Mouse (Mus musculus): ENCODE measurements around the gene Ifi27l2a. TPM values are rescaled to one million over a fixed set of nuclear protein-coding genes. Genes with fewer than 3 reads are reported as not detected.
"Not testable (repeated sequence)": the region's sequence is repeated elsewhere in the genome, so short reads cannot be mapped to it uniquely, and the experiment has no call there.

Ifi27l2a gene
- polyA plus RNA-seq (2015; fragmentation: Nextera tagmentation; extraction: Ambion mirVana) = 3.7 and 4.7 TPM in 2 replicates

GRCm38 (mm10) chr12:103443524-103443923 is at the start of gene Ifi27l2a:
Ifi27l2a (minus strand) TSS chr12:103443680.
- H3K27ac ChIP-seq = no peak within 1 kb of the TSS
- DNase-seq (no peak), ATAC-seq (ENCODE audit: low read depth) (no peak)
- H3K9me3 ChIP-seq (replicated peaks) = no peaks in the 10 kb centered on the region
- H3K4me2 ChIP-seq = no peak within 1 kb of the TSS
- H3K36me3 ChIP-seq = no peaks in the 10 kb centered on the region
- H3K9ac ChIP-seq = no peak within 1 kb of the TSS
- no peaks in the 10 kb centered on the region for H3K27me3 ChIP-seq
- no peak within 1 kb of the TSS for H3K4me3 ChIP-seq (replicated peaks)
- WGBS (ENCODE audit: insufficient replicate concordance) = 23% methylated on average over 3 of the region's 3 CpGs
- no peaks in the 10 kb centered on the region for H3K4me1 ChIP-seq (replicated peaks)

DNA sequence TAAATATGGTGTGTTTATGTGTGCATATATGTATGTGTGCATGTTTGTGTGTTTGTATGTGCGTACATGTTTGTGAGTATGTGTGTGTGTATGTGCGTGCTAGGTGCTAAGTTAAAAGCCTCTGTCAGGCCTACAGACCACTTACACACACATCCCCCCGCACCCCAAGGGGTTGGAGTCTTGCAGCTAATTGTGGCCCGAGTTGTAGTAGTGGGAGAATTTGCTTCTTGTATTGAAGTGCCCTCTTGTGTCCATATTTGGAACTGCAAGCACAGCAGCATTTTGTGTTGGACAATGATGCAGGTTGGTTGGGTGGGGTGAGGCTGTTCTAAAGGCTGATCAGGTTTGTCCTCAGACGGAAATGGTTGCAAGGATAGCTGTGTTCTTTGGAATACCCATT is 49.3 kb upstream of the Ifi27l2a start:
- no peaks in the 10 kb centered on the region for H3K9me3 ChIP-seq (replicated peaks)
- H3K4me3 ChIP-seq (replicated peaks) = no peak overlapping the region
- no peak overlapping the region for H3K4me2 ChIP-seq
- no peak overlapping the region for H3K9ac ChIP-seq
- H3K27ac ChIP-seq = no peak overlapping the region
- DNase-seq = peak; percentile 31
- H3K4me1 ChIP-seq (replicated peaks) = no peaks in the 10 kb centered on the region
- H3K27me3 ChIP-seq = no peaks in the 10 kb centered on the region
- H3K36me3 ChIP-seq = no peaks in the 10 kb centered on the region
- 29% methylated on average over 5 of the region's 5 CpGs for WGBS (ENCODE audit: insufficient replicate concordance)
- ATAC-seq (ENCODE audit: low read depth) = no peak

DNA sequence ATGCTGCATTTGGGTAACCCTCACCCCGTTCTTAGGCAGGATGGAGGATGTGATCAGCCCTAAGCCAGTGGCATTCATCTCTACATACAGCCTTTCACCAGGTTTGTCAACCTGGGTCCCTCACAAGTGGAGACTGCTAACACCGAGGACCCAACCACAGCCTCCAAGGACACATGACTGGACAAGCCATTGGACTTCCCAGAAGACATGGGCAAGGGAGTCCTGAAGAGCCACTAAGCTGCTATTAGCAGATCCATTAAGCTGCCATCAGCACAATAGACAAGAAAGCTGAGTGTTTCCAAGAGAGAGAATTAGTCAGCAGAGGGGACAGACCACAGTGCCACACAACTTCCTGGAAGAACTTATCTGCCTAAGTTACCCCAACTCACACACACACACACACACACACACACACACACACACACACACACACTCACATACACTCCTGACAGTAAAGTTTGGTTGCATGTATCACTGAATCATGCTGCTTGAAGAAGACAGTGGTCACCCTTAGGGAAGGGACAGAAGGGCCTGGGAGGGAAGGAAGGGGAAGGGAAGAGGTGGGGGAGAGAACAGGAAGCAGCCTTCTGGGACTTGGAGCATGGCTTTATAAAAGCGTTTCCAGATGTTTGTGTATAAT is 47.7 kb upstream of the Ifi27l2a start:
- ATAC-seq (ENCODE audit: low read depth) (no peak), DNase-seq (no peak)
- no peaks in the 10 kb centered on the region for H3K27me3 ChIP-seq
- no peak overlapping the region for H3K27ac ChIP-seq
- no peak overlapping the region for H3K9ac ChIP-seq
- no peak overlapping the region for H3K4me2 ChIP-seq
- no peak overlapping the region for H3K4me3 ChIP-seq (replicated peaks)
- no peaks in the 10 kb centered on the region for H3K36me3 ChIP-seq
- H3K4me1 ChIP-seq (replicated peaks) = no peaks in the 10 kb centered on the region
- 55% methylated on average over 3 of the region's 3 CpGs for WGBS (ENCODE audit: insufficient replicate concordance)
- H3K9me3 ChIP-seq (replicated peaks) = no peaks in the 10 kb centered on the region

DNA sequence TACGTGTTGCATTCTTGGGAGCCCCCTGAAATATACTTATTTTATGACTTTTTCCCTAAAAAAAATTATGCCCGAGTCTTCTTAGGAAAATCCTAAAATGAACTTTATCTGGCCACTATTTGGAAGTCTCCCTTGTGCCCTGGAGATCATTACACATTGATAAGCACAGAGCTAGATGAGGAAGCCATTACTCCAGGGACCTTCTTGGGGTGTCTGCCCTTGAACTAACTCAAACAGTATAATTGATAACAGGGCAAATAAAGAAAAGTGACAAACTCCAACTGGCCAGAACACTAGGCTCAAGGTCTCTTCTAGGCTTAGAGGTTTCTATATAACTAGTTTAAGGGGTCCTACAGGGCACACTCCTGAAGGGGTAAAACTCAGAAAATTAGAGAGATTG is 44.3 kb upstream of the Ifi27l2a start:
- H3K4me3 ChIP-seq (replicated peaks) = no peak overlapping the region
- ATAC-seq (ENCODE audit: low read depth) = no peak
- H3K4me1 ChIP-seq (replicated peaks) = no peaks in the 10 kb centered on the region
- no peak overlapping the region for H3K27ac ChIP-seq
- H3K36me3 ChIP-seq = no peaks in the 10 kb centered on the region
- no peak overlapping the region for H3K9ac ChIP-seq
- no peak for DNase-seq
- H3K9me3 ChIP-seq (replicated peaks) = no peaks in the 10 kb centered on the region
- no peaks in the 10 kb centered on the region for H3K27me3 ChIP-seq
- WGBS (ENCODE audit: insufficient replicate concordance) = 54% methylated on average over 2 of the region's 2 CpGs
- H3K4me2 ChIP-seq = no peak overlapping the region

DNA sequence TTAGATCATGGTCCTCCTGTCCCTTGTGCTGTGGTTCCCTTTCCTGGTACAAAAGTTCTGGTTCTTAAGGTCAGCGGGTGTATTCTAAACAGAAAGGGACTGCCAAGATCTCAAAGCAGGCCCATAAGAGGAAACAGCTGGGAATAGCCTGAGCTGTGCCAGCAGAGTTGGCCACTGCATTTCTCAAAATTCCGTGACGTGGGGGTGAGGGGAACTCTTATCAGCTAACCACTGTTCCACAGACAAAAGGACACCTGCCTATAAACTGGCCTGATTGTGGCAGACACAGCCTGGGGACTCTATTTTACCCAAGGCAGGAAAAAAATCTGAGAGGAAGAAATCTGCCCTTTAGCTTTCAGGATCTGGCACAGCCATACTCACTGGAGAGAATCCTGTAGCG is 43.8 kb upstream of the Ifi27l2a start:
- no peaks in the 10 kb centered on the region for H3K27me3 ChIP-seq
- no peak overlapping the region for H3K27ac ChIP-seq
- 37% methylated on average over 4 of the region's 4 CpGs for WGBS (ENCODE audit: insufficient replicate concordance)
- ATAC-seq (ENCODE audit: low read depth) (no peak), DNase-seq (no peak)
- no peaks in the 10 kb centered on the region for H3K4me1 ChIP-seq (replicated peaks)
- H3K9me3 ChIP-seq (replicated peaks) = no peaks in the 10 kb centered on the region
- no peak overlapping the region for H3K4me3 ChIP-seq (replicated peaks)
- no peak overlapping the region for H3K4me2 ChIP-seq
- no peak overlapping the region for H3K9ac ChIP-seq
- no peaks in the 10 kb centered on the region for H3K36me3 ChIP-seq

DNA sequence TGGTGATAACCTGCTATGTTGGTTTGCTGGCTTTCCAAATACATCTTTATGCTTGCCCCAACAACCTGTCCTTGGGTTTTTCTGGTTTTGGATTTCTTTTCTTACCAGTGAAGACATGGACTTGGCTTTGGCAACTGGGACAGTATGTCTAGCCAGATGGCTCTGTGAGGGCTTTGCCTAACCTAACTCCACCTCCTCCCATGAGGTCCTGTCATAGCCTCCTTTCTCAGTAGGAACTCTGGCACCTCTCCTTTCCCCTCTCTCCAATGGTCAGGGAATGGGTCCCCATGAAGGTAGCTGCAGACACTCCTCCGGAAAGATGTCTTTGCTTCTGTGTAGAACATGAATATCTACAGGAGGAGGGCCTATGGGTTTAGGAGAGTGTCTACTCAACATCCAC is 43.2 kb upstream of the Ifi27l2a start:
- no peak overlapping the region for H3K4me3 ChIP-seq (replicated peaks)
- no peak overlapping the region for H3K4me2 ChIP-seq
- no peak overlapping the region for H3K27ac ChIP-seq
- ATAC-seq (ENCODE audit: low read depth) = no peak
- no peak for DNase-seq
- no peaks in the 10 kb centered on the region for H3K4me1 ChIP-seq (replicated peaks)
- no peaks in the 10 kb centered on the region for H3K36me3 ChIP-seq
- no peaks in the 10 kb centered on the region for H3K9me3 ChIP-seq (replicated peaks)
- WGBS (ENCODE audit: insufficient replicate concordance) = 62% methylated on average over 1 of the region's 1 CpGs
- H3K27me3 ChIP-seq = no peaks in the 10 kb centered on the region
- H3K9ac ChIP-seq = no peak overlapping the region

DNA sequence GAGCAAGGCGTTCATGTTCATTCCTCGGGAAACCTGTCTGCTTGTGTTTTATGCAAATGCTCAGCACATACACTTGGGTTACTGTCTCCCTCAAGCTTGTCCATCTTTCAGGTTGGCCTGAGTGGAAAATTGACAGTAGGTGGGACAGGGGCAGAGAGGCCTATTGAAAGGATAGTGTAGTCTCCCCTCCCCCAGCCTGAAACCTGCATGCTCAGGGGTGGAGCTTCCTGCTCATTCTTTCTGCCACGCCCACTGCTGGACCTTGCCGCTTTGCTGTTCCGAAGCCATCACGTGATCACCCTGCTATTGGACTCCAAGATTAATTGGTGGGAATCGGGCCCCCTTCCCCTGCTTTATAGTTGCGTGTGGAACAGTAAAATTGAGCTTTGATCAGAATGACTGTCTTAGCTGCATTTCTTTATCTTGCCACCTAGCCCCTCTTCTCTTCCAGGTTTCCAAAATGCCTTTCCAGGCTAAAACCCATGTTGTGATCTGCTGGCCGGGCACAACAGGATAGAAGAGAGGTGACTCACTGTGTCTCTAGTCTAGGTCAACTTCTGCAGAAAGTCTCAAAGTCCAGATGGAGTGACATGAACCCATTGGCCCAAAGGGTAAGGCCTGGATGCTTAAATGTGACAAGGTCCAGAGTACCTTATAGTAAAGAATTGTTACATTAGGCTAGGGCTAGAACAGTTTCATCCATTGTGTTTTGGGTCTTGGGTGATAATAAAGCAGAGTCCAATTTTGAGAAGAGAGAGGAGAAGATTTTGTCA is 40.9 kb upstream of the Ifi27l2a start:
- H3K27ac ChIP-seq; H3K27me3 ChIP-seq; H3K9me3 ChIP-seq (replicated peaks); H3K36me3 ChIP-seq; H3K9ac ChIP-seq; H3K4me3 ChIP-seq (replicated peaks); H3K4me2 ChIP-seq; ATAC-seq (ENCODE audit: low read depth); DNase-seq; H3K4me1 ChIP-seq (replicated peaks): not testable (repeated sequence)
- 56% methylated on average over 9 of the region's 9 CpGs for WGBS (ENCODE audit: insufficient replicate concordance)

DNA sequence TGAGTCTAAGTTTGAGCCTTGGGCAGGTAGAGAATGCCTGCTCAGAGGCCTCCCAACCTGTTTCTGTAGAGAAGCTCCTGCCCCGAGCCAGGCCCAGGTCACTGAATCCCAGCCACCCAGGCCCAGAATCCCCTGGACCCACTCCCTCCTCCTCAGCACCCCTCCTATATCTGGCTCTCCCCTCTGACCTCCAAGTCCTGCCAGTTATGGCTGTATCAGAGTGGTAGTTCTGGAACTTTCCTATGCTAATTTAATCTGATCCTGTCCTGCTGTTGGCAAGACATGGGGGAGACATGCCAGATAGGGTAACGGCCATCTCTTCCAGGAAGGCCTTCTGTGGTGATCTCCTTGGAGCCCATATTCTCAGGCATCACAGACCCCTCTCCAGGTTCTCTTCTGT is 39.3 kb upstream of the Ifi27l2a start:
- Histone ChIP-seq H3K27ac (no peak overlapping the region), H3K9me3 (replicated peaks) (no peaks in the 10 kb centered on the region), H3K27me3 (no peaks in the 10 kb centered on the region), H3K36me3 (no peaks in the 10 kb centered on the region), H3K9ac (no peak overlapping the region), H3K4me2 (no peak overlapping the region), H3K4me3 (replicated peaks) (no peak overlapping the region), H3K4me1 (replicated peaks) (no peaks in the 10 kb centered on the region)
- DNase-seq (no peak), ATAC-seq (ENCODE audit: low read depth) (no peak)
- WGBS (ENCODE audit: insufficient replicate concordance) = 52% methylated on average over 2 of the region's 2 CpGs

DNA sequence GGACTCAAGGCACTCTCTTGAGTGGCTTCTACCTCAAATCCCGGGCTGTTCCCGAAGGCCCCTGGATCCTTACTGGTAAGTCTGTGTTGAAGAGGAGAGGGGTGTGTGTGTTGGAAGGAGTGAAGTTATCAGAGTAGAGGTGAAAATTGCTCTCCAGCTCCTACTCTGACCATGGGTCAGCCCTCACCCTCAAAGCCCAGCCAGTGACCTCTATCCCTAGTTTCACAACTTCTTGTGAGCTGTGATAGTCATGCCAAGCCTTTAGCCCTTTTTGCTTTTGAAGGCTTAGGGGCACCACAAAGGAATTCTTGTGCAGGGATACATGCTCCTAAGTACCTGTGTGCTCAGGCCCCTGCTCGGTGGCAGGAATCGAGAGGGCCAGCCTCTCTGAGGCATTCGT is 38.2 kb upstream of the Ifi27l2a start:
- H3K27ac ChIP-seq = no peak overlapping the region
- no peaks in the 10 kb centered on the region for H3K36me3 ChIP-seq
- no peak overlapping the region for H3K4me2 ChIP-seq
- WGBS (ENCODE audit: insufficient replicate concordance) = 48% methylated on average over 5 of the region's 5 CpGs
- ATAC-seq (ENCODE audit: low read depth) (no peak), DNase-seq (no peak)
- no peak overlapping the region for H3K4me3 ChIP-seq (replicated peaks)
- H3K9ac ChIP-seq = no peak overlapping the region
- no peaks in the 10 kb centered on the region for H3K4me1 ChIP-seq (replicated peaks)
- H3K9me3 ChIP-seq (replicated peaks) = no peaks in the 10 kb centered on the region
- H3K27me3 ChIP-seq = no peaks in the 10 kb centered on the region

DNA sequence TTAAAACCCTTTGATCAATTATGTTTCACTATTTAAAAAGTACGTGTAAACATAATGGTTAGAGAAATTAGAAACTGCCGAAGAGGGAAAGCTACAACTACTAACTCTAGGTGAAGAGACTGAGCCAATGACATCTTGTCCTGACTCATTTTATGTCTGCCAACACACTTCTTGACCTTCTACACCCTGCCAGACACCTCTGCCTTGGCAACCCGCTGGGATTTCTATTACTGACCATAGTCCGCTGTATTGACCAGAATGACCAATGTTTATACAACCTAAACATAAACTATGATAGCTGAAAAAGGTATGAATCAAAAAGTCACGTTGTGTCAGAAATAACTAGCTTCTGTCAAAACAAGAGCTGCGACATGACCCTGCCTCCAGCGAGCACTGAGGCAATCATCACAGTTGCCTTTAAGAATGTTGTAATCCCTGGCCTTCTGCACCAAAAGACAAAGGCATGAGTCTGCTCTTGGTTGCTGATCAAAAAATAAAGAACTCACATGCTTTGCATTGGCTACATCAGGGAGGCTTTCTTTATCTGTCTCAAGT is 34.1 kb upstream of the Ifi27l2a start:
- Histone ChIP-seq H3K4me3 (replicated peaks) (no peak overlapping the region), H3K9ac (no peak overlapping the region), H3K36me3 (no peaks in the 10 kb centered on the region), H3K9me3 (replicated peaks) (no peaks in the 10 kb centered on the region), H3K27ac (no peak overlapping the region), H3K4me1 (replicated peaks) (no peaks in the 10 kb centered on the region), H3K4me2 (no peak overlapping the region), H3K27me3 (no peaks in the 10 kb centered on the region)
- ATAC-seq (ENCODE audit: low read depth) (no peak), DNase-seq (no peak)
- 59% methylated on average over 7 of the region's 7 CpGs for WGBS (ENCODE audit: insufficient replicate concordance)

GRCm38 (mm10) chr12:103476779-103477389 is 33.4 kb upstream of the Ifi27l2a start:
- ATAC-seq (ENCODE audit: low read depth) = no peak
- Histone ChIP-seq H3K4me2 (no peak overlapping the region), H3K9ac (no peak overlapping the region), H3K36me3 (no peaks in the 10 kb centered on the region), H3K9me3 (replicated peaks) (no peaks in the 10 kb centered on the region), H3K27me3 (no peaks in the 10 kb centered on the region), H3K4me3 (replicated peaks) (no peak overlapping the region), H3K27ac (no peak overlapping the region), H3K4me1 (replicated peaks) (no peaks in the 10 kb centered on the region)
- DNase-seq = no peak
- 53% methylated on average over 1 of the region's 1 CpGs for WGBS (ENCODE audit: insufficient replicate concordance)

All from liver, embryonic 13.5 days (tissue).